Mouse (Mus musculus): ENCODE results near the gene Nkx2-9. TPM values are rescaled to one million over a fixed set of nuclear protein-coding genes. Genes with fewer than 3 reads are reported as not detected.

The Nkx2-9 gene
- polyA plus RNA-seq, 1 experiment from 2014 or later, result not detected

DNA sequence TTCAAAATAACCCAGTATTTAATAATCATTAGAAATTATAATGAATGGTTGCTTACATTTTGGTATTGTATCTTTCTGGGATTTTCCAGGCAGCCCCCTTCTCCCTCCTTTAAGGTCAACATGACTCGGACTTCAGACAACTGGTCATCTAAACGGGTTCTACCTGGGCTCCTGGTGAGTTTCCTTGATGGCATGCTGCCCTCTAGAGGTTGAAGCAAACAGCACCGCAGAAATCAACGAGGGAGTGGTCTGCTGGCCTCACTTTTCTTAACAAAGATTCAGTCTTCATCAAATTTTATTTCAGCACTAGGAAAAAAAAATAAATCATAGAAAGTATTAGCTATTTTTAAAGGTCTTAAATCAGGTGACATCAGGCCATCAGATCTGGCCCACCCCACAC, 21.4 kb downstream of the Nkx2-9 start:
- 9% methylated on average over 4 of the region's 4 CpGs for whole genome bisulfite sequencing
- no peak overlapping the region for H3K4me3 ChIP-seq
- ATAC-seq (replicated peaks; ENCODE audit: insufficient number of reproducible peaks, insufficient read depth, low FRiP score, low read depth), result no peak

DNA sequence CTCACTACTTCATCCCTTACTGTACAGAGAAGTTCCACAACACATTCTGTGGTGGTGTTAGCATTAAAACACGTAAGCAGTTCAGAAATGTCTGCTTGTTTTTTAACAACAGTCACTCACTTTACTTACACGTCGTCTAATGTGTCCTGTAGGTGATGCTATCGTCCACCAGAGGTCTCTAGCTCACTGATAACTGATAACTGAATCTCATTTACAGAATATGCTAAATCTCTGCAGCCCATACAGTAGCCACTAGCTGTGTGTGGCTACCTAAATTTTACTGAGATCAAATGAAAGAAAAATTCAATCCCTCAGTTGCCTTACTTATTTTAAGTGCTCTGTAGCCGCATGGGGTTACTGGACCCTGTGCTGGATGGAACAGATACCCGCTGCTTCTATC, 25.3 kb downstream of the Nkx2-9 start:
- Histone ChIP-seq H3K9me3 (replicated peaks) (no peaks in the 10 kb centered on the region), H3K4me3 (no peak overlapping the region), H3K27me3 (0 out of 2 replicates have a peak, but pooled peaks cover 5% of the 10 kb centered on the region), H3K36me3 (no peaks in the 10 kb centered on the region), H3K9ac (no peak overlapping the region), H3K27ac (no peak overlapping the region), H3K4me1 (replicated peaks) (no peaks in the 10 kb centered on the region), H3K4me2 (no peak overlapping the region)
- ATAC-seq (replicated peaks; ENCODE audit: insufficient number of reproducible peaks, insufficient read depth, low FRiP score, low read depth), result no peak
- 28% methylated on average over 6 of the region's 6 CpGs for WGBS

More for the DNA sequence above, 21.4 kb downstream of the Nkx2-9 start:
- Histone ChIP-seq H3K9me3 (replicated peaks) (no peaks in the 10 kb centered on the region), H3K36me3 (no peaks in the 10 kb centered on the region), H3K9ac (no peak overlapping the region), H3K4me1 (replicated peaks) (no peaks in the 10 kb centered on the region), H3K27ac (no peak overlapping the region), H3K4me2 (no peak overlapping the region), H3K27me3 (0 out of 2 replicates have a peak, but pooled peaks cover 5% of the 10 kb centered on the region)

Other genes starting within 250 kb of the Nkx2-9 start
- 2.1 and 6.4 TPM in 2 replicates for gene Nkx2-1, start 76.4 kb downstream of the Nkx2-9 start, polyA plus RNA-seq (2015; fragmentation: Nextera tagmentation; extraction: Ambion mirVana)
- gene Pax9, start 78.5 kb upstream of the Nkx2-9 start, polyA plus RNA-seq (2015; fragmentation: Nextera tagmentation; extraction: Ambion mirVana), result 0.26 and 2.4 TPM in 2 replicates

All from heart, embryonic 15.5 days (tissue).